Mouse (Mus musculus) forebrain, embryonic 11.5 days (tissue): ENCODE measurements at regions not wholly inside any gene's neighbourhood (a gene's known extent, or its start where the extent isn't known, plus 50 kb on each side); places are given as distances from the start of the nearest gene placed in this dataset.
A peak's percentile ranks its signal among the peaks of the same experiment; 100 is the strongest.

Experiments
- ATAC-seq: fragments of 200-750 bp; cut with Nextera tagmentation; replicated peaks from 2 replicates; pipeline ENCODE4 v1.8.0; 2017; ENCODE audit warnings: moderate TSS enrichment; ENCODE audit not compliant: low FRiP score
- DNase-seq: peaks from one replicate; pipeline ENCODE4 v3.0.0-alpha.2; 2017; ENCODE audit warnings: low spot score
- H3K27ac ChIP-seq: fragments of 300-500 bp; sonication (generic); 2 replicates; pipeline ENCODE4 v1.5.1; 2014; ENCODE audit warnings: low read depth, low read length
- H3K27me3 ChIP-seq: fragments of 300-500 bp; sonication (generic); 2 replicates; pipeline ENCODE4 v1.6.1; 2014; ENCODE audit warnings: mild to moderate bottlenecking, low read length, mixed read lengths; ENCODE audit not compliant: control insufficient read depth, insufficient read depth
- H3K36me3 ChIP-seq: fragments of 300-500 bp; sonication (generic); 2 replicates; pipeline ENCODE4 v1.6.1; 2014; ENCODE audit warnings: mild to moderate bottlenecking, low read length, moderate library complexity, mixed read lengths; ENCODE audit not compliant: control insufficient read depth, insufficient read depth
- H3K4me1 ChIP-seq: fragments of 300-500 bp; sonication (generic); replicated peaks from 2 replicates; pipeline ENCODE4 v1.6.1; 2014; ENCODE audit warnings: low read length, mixed read lengths; ENCODE audit not compliant: control insufficient read depth, insufficient read depth
- H3K4me2 ChIP-seq: fragments of 300-500 bp; sonication (generic); 2 replicates; pipeline ENCODE4 v1.6.1; 2014; ENCODE audit warnings: low read depth, mild to moderate bottlenecking, low read length, moderate library complexity, mixed read lengths; ENCODE audit not compliant: severe bottlenecking
- H3K4me3 ChIP-seq: fragments of 300-500 bp; sonication (generic); 2 replicates; pipeline ENCODE4 v1.5.1; 2014; ENCODE audit warnings: low read depth, low read length
- H3K9ac ChIP-seq: fragments of 300-500 bp; sonication (generic); 2 replicates; pipeline ENCODE4 v1.6.1; 2014; ENCODE audit warnings: low read length
- H3K9me3 ChIP-seq: fragments of 300-500 bp; sonication (generic); 2 replicates; pipeline ENCODE4 v1.6.1; 2016; ENCODE audit warnings: low read length, mixed read lengths; ENCODE audit not compliant: control insufficient read depth
- WGBS: fragments of 180-500 bp; shearing (Covaris S2); extraction: QIAGEN DNeasy Blood & Tissue Kit; methylation state at CpG from one replicate; pipeline ENCODE4 v1.1.7; 2014; 5-methylcytosine and 5-hydroxymethylcytosine counted together

DNA sequence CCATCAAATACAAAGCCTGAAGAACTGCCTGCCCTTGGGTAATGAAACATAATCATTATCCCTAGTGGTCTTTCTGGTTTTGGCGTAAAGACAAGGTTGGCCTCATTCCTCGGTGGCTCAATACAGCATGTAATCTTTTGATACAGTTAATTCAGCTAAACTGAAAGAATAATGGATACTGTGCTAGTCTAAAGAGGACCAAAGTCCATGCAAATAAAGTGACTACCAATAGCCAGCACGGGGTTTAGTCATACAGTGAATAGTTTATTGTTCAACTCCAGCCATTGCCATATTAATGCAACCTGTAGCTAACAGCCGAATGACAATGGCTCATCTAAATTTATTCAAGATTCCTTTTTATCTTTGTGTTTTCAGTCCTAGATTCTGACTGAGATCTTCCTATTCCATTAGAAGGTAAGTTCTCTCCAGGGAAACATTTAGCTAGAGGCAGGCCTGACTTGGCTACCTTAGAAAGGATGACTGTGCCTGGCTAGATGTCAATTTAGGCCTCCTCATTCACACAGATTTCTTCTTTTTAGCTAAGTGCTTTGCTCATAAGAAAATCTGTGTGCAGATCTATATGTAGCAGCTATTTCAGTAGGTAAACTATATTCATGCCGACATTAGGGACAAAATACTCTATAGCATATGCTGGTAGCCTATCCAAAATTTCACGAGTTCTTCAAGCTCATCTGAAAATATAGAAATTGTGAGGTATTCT, 74.4 kb downstream of the Arrdc3 start:
- Histone ChIP-seq H3K9ac (no peak overlapping the region), H3K9me3 (no peaks in the 10 kb centered on the region), H3K4me1 (no peaks in the 10 kb centered on the region), H3K4me3 (no peak overlapping the region), H3K27me3 (no peaks in the 10 kb centered on the region), H3K27ac (no peak overlapping the region), H3K4me2 (no peak overlapping the region), H3K36me3 (no peaks in the 10 kb centered on the region)
- whole genome bisulfite sequencing = 81% methylated on average over 6 of the region's 6 CpGs
- ATAC-seq (no peak), DNase-seq (no peak)

DNA sequence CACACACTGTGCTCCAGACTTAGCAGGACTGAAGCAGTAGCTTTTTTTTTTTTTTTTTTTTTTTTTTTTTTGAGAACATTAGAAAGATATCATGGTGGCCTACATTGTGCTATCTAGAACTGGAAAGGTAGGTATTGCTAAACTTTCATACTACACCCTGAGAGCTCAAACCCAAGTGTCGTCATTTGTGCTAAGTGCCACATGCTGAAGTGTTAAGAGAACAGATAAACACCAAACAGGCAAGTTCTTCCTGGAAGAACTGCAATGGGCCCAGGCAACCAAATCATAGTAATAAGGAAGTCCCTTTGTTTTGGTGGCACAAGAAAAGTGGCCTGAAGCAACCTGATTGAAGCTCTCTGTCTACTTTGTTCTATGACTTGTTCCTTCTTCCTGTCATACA, 76.6 kb downstream of the Arrdc3 start:
- Histone ChIP-seq H3K4me3 (no peak overlapping the region), H3K4me1 (no peaks in the 10 kb centered on the region), H3K9ac (no peak overlapping the region), H3K4me2 (no peak overlapping the region), H3K27me3 (peaks cover 2% of the 10 kb centered on the region; the same call in 1 of the 2 replicates), H3K36me3 (no peaks in the 10 kb centered on the region), H3K9me3 (no peaks in the 10 kb centered on the region), H3K27ac (no peak overlapping the region)
- no peak for ATAC-seq
- WGBS = 87% methylated on average over 1 of the region's 1 CpGs
- no peak for DNase-seq

DNA sequence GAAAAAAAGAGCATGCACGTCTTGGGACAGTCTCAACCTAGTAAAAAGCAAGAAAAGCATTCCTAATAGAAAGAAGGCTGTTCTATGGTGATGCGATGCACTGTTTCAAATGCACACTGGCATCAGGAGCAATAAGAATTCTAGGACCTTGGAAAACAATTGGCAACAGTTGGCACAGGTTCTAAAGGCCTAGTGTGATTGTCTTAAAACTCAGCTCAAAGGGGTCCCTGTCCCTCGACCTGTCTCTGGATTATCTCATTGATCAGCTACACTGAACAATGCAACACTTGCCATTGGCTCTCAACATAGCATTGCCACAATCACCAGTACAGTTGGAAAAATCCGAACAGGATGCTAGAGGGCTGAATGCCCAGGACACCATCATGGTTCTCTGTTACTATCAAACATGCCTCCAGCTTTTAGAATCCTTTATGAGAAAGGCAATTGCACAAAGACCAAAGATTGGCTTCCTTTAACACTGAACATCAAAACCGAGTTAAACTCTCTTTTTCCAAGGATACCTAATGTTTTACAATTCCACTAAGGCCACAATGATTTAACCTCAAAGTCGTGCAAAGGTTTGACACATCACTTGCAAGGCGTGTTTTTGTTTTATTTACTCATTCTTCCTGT, 78.9 kb downstream of the Arrdc3 start:
- Histone ChIP-seq H3K4me3 (no peak overlapping the region), H3K4me2 (peak overlapping the region; percentile 77; the same call in 1 of the 2 replicates), H3K9me3 (no peaks in the 10 kb centered on the region), H3K36me3 (no peaks in the 10 kb centered on the region), H3K9ac (no peak overlapping the region), H3K27ac (no peak overlapping the region), H3K4me1 (no peaks in the 10 kb centered on the region), H3K27me3 (peaks cover 2% of the 10 kb centered on the region; the same call in 1 of the 2 replicates)
- WGBS = 44% methylated on average over 7 of the region's 7 CpGs
- ATAC-seq = no peak
- no peak for DNase-seq

DNA sequence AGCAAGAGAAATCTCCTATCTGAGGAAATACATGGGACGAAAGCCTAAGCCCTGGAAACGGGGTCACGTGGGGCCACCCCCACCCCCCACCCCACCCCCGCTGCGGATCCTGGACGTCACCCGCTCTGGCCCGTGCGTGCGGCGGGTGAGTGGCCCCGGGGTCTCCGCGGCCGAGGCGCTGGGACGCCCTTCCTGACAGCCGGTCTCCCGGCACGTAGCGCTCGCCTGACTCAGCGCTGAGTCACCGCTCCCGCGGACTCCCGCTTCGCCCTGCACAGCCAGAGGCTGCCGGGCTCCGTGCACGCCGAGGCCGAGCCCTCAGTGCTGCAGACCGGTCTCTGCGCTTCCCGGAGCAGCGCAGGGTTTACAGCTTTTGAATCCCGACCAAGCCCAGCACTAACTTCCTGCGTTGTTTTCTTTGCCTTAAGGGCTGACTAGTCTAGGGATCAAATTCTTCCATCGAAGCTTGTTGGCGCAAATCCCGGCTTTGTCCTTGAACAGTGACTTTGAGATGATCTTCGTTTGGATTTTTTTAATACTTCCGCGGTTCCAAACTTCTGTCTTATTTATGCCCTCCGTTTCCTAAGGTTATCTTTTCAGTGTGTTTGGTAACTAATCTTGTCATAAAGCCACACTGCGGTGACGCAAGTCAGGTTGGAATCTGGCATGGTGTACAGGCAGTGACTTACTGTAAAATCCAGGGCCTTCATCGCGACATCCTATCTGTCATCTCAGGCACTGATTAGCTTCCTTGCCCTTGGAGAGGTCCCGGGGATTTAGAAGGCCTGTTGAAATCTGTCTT, 79.8 kb downstream of the Arrdc3 start:
- peak; percentile 96 for ATAC-seq
- H3K9ac ChIP-seq = peak overlapping the region; percentile 61
- peak; percentile 91 for DNase-seq
- peaks cover 2% of the 10 kb centered on the region; the same call in 1 of the 2 replicates for H3K27me3 ChIP-seq
- H3K4me3 ChIP-seq = peak overlapping the region; percentile 42
- H3K9me3 ChIP-seq = no peaks in the 10 kb centered on the region
- WGBS = 8% methylated on average over 46 of the region's 51 CpGs
- H3K36me3 ChIP-seq = no peaks in the 10 kb centered on the region
- H3K27ac ChIP-seq = no peak overlapping the region
- no peaks in the 10 kb centered on the region for H3K4me1 ChIP-seq
- peak overlapping the region; percentile 77 for H3K4me2 ChIP-seq

DNA sequence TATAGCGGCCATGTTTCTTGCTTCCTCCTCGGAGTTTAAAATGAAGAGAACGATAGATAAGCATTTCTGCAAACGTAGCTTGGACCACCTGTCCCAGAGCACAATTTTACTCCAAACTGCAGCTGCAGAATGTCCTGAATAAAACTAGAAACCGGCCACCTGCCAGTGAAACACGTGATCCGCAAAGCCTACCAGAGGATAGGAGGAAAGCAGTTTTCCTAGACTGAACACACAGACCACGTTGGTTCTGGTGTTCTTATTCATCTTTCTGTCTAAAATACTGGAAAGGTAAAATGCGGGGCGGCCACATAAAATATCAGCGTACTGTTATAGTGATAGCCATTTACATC, 80.4 kb downstream of the Arrdc3 start:
- ATAC-seq (no peak), DNase-seq (no peak)
- WGBS = 84% methylated on average over 11 of the region's 11 CpGs
- Histone ChIP-seq H3K27ac (no peak overlapping the region), H3K27me3 (peaks cover 2% of the 10 kb centered on the region; the same call in 1 of the 2 replicates), H3K9ac (no peak overlapping the region), H3K4me1 (no peaks in the 10 kb centered on the region), H3K36me3 (no peaks in the 10 kb centered on the region), H3K9me3 (no peaks in the 10 kb centered on the region), H3K4me2 (no peak overlapping the region), H3K4me3 (no peak overlapping the region)

DNA sequence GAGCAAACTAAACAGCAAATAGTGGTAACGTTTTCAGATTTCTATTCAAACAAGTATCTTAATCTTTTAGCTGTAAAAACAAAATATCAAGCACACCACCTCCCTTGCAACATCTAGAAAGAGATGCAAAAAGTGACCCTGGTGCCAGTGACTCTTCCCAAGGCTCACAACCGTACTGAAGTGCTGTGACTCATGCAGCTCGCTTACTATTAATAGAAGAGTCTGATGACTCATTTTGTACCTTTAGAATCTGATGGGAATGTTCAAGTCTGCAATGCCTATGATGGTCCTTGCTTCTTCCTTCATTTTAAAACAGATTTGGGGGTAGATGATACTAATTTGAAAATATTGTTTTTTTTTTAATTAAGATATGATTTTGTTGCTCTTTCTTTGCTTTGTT, 88.5 kb downstream of the Arrdc3 start:
- DNase-seq (no peak), ATAC-seq (no peak)
- Histone ChIP-seq H3K4me2 (no peak overlapping the region), H3K9me3 (no peaks in the 10 kb centered on the region), H3K4me1 (no peaks in the 10 kb centered on the region), H3K27me3 (no peaks in the 10 kb centered on the region), H3K27ac (no peak overlapping the region), H3K4me3 (no peak overlapping the region), H3K9ac (no peak overlapping the region), H3K36me3 (no peaks in the 10 kb centered on the region)
- WGBS = 86% methylated on average over 3 of the region's 3 CpGs

DNA sequence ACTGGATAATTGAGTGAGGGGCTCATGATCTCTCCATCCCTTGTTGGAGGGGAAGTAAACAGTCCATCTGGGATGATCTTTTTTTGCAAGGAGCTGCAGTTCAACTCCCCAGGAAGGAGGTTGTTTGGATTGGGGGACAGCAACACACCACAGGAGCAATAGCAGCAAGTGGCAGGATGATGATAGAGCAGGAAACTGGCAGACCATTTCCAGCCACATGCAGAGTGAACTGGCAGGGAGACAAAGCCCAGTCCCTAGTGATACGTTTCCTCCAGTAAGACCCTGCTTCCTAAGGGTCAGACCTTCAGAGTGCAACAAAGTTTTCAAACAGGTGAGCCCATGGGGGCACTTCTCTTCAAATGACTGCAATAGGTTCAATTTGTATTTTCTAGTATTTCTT, 91.2 kb downstream of the Arrdc3 start:
- H3K4me3 ChIP-seq = no peak overlapping the region
- 52% methylated on average over 1 of the region's 1 CpGs for WGBS
- no peak overlapping the region for H3K4me2 ChIP-seq
- DNase-seq = no peak
- ATAC-seq = no peak
- no peaks in the 10 kb centered on the region for H3K9me3 ChIP-seq
- H3K9ac ChIP-seq = no peak overlapping the region
- no peak overlapping the region for H3K27ac ChIP-seq
- no peaks in the 10 kb centered on the region for H3K27me3 ChIP-seq
- no peaks in the 10 kb centered on the region for H3K4me1 ChIP-seq
- no peaks in the 10 kb centered on the region for H3K36me3 ChIP-seq

DNA sequence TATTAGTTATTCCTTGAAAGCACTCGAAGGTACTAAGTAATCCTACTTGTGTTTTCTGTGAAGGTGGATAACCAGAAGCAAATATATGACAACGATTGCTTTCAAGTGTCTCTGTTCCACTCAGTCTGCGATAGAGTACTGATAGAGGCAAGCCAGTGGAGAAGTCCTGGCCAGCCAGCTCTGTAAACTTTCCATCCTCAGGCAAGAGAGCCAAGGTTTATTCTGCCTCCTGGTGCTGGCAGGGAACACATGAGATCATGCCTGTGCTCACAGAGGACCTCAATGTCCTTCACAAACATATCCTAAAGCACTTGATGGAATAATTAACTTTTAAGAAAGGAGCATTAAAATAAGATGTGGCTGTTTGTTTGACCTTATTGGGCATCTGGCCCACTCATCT, 94.1 kb downstream of the Arrdc3 start:
- no peak overlapping the region for H3K9ac ChIP-seq
- no peaks in the 10 kb centered on the region for H3K4me1 ChIP-seq
- no peak overlapping the region for H3K27ac ChIP-seq
- WGBS = 90% methylated on average over 3 of the region's 3 CpGs
- H3K36me3 ChIP-seq = no peaks in the 10 kb centered on the region
- no peak overlapping the region for H3K4me2 ChIP-seq
- ATAC-seq (no peak), DNase-seq (no peak)
- no peak overlapping the region for H3K4me3 ChIP-seq
- no peaks in the 10 kb centered on the region for H3K27me3 ChIP-seq
- H3K9me3 ChIP-seq = no peaks in the 10 kb centered on the region
